In the genomic region with DNA sequence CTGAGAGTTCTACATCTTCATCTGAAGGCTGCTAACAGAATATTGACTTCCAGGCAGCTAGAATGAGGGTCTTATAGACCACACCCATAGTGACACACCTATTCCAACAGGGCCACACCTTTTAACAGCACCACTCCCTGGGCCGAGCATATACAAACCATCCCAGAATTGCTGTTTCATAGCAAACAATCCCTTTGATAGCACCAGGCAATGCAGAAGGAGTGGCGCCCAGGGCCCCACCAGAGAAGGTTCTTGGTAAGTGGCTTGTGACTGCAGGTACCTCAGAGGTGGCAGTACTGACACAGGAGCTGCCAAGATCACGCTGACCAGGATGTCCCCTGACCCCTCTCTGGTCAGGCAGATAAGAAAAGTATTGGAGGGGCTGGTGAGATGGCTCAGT, we compare ENCODE assay signal across 20 mouse cellular contexts.
"Had no signal": no experiment of that assay in that cellular context is flagged by ENCODE, and none has a peak within 500 bp of the region (broad histone marks: within the 10 kb centered on the region; RNA-seq: fewer than 3 reads in every experiment).

No protein-coding gene starts in this region.

- H3K27me3 ChIP-seq: liver, embryonic 15.5 days; lung, embryonic 15.5 days; megakaryocyte, embryonic 14.5 days; midbrain, embryonic 13.5 days; midbrain, embryonic 15.5 days; neural tube, embryonic 12.5 days; stomach, embryonic 15.5 days had no signal

- H3K9me3 ChIP-seq: liver, embryonic 15.5 days; lung, embryonic 15.5 days; midbrain, embryonic 13.5 days; midbrain, embryonic 15.5 days; neural tube, embryonic 12.5 days; stomach, embryonic 15.5 days had no signal

- H3K4me3 ChIP-seq: liver, embryonic 15.5 days; lung, embryonic 15.5 days; megakaryocyte, embryonic 14.5 days; midbrain, embryonic 13.5 days; midbrain, embryonic 15.5 days; neural tube, embryonic 12.5 days; stomach, embryonic 15.5 days had no signal

- H3K4me2 ChIP-seq: liver, embryonic 15.5 days; lung, embryonic 15.5 days; midbrain, embryonic 11.5 days; midbrain, embryonic 13.5 days; midbrain, embryonic 15.5 days; neural tube, embryonic 12.5 days; stomach, embryonic 15.5 days had no signal

- H3K27ac ChIP-seq: lung, embryonic 15.5 days; macrophage; midbrain, embryonic 13.5 days; midbrain, embryonic 15.5 days; neural tube, embryonic 12.5 days; stomach, embryonic 15.5 days had no signal

- ATAC-seq: liver, postnatal 0 days; lung, postnatal 0 days; midbrain, embryonic 15.5 days had no signal

- DNase-seq: lung, adult 2 months; lung, postnatal 14 days; lung, postnatal 36 days; right cerebral cortex, adult 18-20 months; right cerebral cortex, postnatal 25 days; right cerebral cortex, postnatal 4 days; thymus, adult 18-20 months; thymus, postnatal 14 days; thymus, postnatal 36 days had no signal

- H3K9ac ChIP-seq: liver, embryonic 15.5 days; liver, postnatal 0 days; lung, embryonic 15.5 days; midbrain, embryonic 13.5 days; midbrain, embryonic 15.5 days; neural tube, embryonic 12.5 days; stomach, embryonic 15.5 days had no signal
